Mouse (Mus musculus) thymus, postnatal 36 days (tissue): ENCODE data around the gene Gm17482.
"Not testable (repeated sequence)": the region's sequence is repeated elsewhere in the genome, so short reads cannot be mapped to it uniquely, and the experiment has no call there.

Experiments used
- DNase-seq, 2 experiments: peaks; one replicate each; pipeline ENCODE4 v3.0.0; 2022; ENCODE audit warnings: mixed read lengths in 2 of 2

Gene Gm17482

DNA sequence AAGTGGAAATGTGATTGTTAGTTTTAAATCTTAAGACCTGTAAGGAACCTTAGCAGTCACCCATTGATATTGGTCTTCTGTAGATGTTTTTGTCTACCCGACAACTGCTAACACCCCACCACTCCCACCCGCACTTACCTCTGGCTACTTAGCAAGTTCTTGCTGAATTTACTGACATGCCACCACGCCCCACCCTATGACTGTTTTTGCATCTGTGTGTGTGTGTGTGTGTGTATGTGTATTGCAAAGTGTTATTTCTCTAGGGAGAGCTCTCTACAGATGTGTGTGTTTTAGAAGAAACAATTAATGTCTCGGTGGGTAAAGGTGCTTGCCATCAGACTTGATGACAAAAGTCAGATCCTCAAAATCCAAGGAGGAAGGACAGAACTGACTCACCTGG lies at the start of gene Gm17482:
Gene Gm17482 (plus strand): TSS at position 301 of the 400 bp plus-strand sequence.
- DNase-seq = no peak

DNA sequence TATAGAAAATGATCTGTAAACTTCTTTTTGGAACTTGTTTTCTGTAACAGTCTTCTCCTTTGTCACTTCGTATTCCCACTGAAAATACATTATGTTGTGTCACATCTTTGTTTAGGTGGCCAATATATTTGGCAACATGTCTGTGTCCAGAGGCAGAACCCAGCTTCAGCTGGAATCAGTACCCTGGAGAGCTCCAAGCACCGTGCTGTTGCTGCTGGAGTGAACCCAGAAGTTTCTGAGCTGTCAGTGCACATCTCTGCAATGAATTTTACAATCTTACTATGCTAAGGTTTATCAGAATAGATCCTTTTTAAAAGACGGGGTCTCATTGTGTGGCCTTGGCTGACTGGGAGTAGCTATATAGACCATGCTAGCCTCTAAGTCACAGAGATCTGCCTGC lies 48.3 kb upstream of the Gm17482 start:
- peak in 1 of 2 experiments; percentile 3 for DNase-seq

DNA sequence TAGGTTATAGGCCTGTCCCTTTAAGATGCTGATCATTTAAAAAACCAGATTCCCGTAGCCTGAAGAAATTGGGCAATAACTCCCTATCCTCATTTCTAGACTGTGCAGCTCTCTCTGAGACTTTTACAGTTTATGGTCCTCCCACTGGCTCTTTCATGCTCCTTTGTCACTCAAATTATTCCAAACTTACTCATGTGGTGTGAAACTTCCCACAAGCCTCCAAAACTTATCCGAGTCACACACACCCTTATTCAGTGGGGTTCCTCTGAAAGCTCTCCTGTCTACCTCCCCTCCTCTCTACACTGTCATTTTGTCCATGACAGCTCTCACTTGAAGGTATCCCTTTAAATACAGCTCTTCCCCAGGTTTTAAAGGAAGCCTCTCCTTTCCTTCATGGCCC lies 46.0 kb upstream of the Gm17482 start:
- no peak for DNase-seq

DNA sequence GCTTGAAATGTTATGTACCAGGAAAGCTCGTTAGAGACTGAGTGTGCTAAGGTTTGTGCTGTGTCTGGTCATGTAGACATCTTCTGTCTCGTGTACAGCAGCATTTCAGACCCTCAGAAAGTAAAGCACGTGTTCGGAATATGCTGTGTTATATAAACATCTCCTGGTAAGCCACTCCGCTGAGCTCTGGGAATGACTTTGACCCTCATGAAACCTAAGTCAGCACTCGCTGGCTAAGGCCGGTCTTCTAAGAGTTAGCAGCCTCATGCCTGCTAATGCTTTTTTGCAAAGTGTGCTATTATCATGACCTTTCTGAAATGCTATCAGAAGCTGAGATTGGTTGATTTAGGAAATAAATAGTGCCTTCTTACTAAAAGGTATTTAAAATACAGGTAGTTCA lies 36.0 kb upstream of the Gm17482 start:
- DNase-seq = no peak

DNA sequence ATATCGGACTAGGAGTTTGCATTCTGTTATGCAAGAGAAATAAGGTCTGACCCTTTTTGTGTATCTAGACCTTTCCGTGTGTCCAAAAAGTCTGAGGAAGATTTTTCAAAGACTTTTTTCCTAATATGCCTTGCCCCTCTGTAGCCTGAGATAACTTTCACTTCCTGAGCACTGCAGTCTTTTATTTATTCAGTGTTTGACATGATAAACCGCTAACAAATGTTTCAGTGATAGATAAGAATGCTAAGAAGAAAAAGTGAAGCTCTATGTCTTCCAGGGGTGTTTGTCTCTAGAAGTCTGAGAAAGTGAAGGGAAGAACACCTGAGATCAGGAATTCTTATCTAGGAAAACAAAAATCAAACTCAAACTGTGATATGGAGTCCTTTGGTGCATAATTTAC lies 26.4 kb upstream of the Gm17482 start:
- no peak for DNase-seq

DNA sequence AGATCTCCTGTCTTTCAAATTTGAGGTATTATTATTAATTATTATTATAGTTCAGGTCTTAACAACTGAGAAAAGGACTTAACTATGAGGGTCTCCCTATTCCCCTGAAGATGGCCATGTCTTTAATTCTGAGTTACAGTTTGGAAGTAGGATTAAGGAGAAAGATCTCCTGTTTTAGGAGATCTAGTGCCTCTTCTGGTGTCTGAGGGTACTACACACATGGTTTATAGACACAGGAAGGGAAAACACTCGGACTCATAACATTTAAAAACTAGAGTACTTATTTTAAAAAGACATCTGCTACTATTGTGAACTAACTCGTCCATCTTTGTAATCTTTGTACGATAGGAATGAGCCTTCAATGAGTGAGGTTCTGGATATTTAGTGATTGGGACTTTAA lies 24.1 kb upstream of the Gm17482 start:
- no peak for DNase-seq

DNA sequence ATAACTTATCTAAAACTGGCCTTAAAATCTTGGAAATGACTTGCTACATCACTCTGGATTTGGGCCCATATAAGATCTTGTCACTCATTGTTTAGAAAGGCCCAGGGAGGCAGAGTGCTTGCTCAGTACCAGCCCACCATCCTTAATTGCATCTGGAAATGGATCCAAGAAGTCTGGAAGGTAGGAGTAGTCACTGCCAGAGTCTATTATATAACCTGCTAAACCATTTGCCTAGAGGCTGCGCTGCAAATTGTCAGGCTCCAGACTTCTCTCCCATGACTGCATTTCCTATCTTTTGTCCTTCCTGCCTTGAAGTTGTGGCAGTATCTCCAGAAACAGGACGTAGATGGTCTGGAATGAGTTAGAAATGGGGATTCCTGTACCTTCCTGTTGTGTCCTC lies 17.0 kb upstream of the Gm17482 start:
- DNase-seq = no peak

DNA sequence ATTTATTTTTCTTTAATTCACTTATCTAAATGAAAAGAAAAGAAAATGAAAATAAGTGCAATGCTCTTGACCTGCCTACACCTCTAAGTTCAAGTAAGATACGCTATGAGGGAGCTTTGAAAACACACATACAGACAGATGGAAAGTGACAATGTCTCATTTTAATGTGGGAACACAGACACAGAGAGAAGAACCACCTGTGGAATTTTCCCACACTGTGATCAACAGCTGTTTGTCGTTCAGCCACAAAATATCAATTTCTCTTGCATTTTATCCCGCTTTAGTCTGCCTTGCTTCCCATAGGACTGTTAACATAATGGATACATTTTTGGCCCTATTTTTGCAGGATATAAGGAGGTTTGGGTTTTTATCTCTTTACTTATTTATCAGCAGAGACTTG lies 16.3 kb upstream of the Gm17482 start:
- no peak for DNase-seq

DNA sequence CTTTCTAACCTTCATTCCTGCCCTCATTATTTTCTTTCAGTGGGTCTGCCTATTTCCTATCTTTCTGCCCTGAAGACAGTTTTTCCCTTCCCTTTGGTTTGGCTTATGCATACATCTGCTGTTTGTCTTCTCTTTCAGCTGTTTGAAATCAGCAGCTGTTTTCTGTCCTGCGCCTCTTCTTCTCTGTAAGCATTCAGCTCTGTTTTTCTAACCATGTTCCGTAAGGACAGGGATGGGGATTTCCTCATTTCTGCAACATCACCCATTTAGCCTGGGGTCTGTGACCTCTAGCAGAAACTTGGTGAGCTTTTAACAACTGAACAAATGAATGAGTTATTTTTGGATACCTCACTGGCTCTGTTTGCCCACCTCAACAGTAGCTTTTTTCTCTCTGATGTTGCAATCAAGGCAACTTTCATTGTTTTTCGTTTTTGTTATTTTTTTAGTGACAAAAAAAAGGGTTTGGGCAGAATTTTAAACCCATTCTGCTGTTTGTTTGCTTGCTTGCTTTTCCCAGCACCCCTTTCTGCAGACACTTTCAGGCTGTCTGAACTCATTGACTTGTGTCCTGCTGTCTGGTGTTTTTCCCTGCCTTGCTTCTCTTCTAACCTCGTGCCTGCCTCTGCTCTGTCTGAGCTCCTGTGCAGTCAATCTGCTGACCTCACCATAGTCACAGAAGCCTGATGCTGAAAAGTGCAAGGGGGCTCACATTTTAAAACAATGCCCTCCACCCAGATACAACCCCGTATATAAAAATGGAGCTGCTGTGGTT lies 14.8 kb upstream of the Gm17482 start:
- no peak for DNase-seq

DNA sequence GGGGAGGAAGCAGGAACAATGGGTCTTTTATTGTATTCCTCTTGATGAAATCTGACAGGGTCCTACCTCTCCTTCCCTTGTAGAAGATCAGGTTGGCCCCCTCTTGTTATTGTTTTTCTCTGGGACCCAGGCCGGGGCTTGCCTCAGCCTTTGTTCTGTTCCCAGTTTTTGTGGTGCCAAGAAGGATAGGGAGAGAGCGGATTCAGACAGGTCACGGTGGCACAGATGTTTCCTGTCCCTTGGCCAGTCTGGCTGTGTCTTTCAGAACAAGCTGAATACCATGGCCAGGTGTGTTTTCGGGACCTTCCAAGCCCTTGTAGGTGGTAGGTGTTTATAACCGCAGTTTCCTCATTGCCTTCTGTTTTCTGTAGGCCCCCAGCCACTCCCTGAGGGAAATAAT lies 14.0 kb upstream of the Gm17482 start:
- no peak for DNase-seq

DNA sequence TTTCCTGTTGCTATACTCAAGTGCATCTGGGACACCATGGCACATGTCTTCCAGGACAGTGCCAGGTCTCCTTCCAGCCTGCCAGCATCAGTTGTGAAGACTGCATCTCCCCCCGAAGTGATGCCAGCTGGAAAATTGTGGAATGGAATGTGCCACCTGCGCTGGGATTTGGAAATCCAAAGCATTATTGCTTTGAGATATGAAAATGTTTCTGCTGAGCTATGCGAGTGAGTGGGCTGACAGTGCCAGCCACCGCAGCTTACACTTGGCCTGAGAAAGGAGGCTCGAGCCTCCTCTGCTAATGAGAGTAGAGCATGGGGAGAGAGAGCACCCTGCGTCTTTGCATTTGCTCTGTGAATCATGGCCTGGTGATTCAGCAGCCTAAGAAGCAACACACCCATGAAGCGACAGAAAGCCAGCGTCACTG lies 5.9 kb upstream of the Gm17482 start:
- no peak for DNase-seq

DNA sequence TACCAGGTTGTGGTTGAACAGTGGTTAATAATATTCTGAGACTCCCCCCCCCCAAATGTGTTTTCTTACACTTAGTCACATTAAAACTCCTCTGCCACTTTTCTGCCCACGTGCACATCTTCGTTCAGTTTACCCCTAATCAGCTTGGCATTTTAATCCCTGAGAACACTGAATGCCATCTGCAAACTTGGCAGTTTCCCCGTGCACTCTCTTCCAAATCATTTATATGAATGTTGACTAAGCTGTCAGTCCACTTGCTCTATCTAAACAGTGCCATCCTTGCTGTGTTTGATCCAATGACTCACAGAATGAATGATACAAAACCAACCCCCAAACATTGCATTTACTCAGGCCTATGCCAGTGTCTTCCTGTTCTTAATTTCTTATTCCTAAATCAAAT lies 1.6 kb upstream of the Gm17482 start:
- DNase-seq = no peak

DNA sequence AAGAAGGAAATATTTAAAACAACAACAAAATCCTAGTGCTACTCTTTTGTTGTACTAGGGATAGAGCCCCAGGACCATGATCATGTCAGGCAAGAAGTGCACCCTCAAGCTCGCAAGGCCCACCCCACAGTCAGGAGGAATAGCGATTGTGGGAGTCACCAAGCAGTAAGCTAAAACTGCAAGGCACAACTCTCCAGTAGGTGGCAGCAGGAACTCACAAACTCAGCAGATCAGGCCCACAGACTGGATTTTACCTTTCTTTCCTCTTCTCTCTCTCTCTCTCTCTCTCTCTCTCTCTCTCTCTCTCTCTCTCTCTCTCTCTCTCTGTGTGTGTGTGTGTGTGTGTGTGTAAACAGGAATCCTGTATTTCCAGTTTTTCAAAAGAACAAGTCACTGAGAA lies 386 bp downstream of the Gm17482 start:
- peak; percentile 55 to 59 for DNase-seq

DNA sequence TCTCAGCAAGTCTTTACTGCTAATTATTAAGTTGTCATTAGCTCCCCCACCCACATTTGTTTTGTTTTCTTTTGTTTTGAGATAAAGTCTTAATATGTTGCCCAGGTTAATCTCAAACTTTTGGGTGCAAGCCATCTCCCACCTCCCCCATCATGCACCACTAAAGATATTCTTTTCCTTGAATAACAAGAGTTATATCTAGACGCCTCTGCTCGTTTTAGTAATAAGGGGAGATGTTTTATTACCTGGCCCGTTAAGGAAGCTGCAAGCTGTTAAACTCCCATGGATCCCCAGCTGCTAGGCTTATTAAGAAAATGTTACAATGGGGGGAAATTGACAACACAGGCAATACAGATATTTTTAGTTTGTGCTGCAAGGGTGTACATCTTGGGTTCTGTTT lies 3.4 kb downstream of the Gm17482 start:
- no peak for DNase-seq

DNA sequence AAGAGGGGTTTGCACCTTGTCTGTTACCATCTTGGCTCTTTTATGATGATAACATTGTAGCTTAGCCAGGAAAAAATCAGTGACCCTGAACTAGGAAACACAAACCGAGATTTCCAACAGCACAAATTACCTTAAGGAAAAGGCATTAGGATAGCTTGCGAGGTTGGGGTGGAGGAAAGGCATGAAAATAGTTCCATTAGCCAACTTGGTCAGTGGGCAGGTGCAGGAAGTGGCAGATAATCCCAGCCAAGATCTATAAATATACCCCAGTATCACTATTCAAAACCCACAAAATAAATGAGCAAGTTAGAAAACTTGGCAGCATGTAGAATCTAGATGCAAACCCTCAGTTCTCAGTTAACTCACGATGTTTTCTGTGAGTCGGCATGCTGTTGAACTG lies 4.7 kb downstream of the Gm17482 start:
- DNase-seq = no peak

DNA sequence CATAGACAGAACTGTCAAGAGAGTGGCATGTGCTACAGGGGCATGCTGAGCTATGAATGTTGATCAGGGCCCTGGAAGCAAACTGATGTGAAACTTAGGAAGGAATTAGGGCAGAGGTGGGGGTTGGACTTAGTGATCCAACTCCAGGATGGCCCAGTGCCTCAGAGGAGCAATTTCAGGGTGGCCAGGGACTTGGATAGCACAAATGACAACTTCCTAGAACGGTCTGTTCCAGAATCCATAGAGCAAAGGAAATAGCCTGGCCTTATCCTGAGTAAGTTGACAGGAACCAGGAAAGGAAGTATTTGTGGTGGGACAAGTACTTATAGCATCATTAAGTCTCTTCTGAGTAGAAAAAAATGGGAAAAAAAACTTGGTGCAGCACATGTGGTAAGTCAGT lies 5.4 kb downstream of the Gm17482 start:
- no peak for DNase-seq

DNA sequence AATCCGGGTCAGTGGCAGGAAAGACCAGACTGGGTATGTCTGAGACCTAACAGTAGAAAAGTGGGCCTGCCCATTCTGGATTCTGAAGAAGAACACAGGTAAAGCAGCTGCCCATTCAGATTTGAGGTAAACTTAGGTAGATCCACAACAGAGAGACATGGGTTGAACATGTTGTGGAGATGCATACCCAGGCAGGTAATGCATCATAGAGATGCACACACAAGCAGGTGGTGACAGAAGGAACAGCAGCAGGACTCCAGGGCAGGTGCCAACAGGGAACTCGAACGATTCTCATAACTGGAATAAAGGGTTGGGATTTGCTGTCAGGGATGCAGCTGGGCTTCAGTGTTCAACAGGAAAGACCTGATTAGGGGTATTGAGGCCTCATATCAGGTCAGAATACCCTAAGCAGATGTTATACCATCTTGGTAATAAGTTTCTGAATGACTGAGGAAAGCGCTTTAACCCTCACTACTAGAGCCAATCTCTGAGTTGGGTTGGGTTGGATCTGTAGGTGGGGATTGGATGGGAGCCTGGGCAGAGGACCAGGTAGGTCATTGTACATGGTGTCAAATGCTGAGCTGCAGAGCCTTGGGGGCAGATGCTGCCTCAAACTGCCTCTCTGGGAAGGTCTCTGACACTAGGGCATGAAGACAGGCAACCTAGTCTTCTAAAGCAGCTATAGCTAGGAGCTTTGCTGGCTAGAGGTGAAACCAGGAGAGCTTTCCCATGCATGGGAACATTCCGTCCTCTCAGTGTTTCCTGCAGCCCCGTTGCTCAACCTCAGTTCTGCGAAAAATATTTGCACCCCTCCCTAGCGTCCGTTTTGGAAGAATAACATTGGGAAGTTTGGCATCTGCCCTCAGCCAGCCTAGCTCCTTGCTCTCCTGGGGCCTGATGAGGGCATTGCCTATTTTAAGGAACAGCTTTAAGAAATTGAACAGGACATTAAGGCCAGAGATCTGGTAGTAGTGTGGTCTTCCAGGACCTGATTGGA lies 11.2 kb downstream of the Gm17482 start:
- no peak for DNase-seq

DNA sequence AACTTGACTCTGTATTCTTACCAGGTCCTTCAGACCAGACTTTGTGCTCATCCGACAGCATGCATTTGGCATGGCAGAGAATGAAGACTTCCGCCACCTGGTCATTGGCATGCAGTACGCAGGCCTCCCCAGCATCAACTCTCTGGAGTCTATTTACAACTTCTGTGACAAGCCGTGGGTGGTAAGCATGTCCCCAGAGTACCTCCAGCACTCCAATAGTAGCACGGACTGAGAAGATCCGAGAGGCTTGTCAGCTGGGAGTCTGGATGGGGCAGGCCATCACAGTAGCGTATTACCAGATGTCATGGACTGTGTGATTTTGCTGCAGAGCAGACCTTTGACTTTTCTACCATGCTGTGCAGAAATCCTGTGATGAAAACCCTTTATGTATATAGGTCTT lies 12.2 kb downstream of the Gm17482 start:
- no peak for DNase-seq

DNA sequence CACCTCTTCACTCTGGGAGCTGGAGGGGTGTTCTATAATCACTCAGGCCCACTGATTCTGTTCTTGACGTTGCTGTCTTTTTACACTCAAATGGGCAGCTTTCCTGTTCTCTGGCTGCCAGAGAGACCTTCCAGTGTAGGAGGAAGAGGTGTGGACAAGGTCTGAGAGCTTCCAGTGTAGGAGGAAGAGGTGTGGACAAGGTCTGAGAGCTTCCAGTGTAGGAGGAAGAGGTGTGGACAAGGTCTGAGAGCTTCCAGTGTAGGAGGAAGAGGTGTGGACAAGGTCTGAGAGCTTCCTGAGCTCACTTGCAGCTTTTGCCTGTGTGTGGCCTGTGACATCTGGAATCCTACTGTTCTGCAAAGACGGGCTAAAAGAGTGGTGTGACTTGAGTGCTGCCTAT lies 13.3 kb downstream of the Gm17482 start:
- DNase-seq = not testable (repeated sequence)

DNA sequence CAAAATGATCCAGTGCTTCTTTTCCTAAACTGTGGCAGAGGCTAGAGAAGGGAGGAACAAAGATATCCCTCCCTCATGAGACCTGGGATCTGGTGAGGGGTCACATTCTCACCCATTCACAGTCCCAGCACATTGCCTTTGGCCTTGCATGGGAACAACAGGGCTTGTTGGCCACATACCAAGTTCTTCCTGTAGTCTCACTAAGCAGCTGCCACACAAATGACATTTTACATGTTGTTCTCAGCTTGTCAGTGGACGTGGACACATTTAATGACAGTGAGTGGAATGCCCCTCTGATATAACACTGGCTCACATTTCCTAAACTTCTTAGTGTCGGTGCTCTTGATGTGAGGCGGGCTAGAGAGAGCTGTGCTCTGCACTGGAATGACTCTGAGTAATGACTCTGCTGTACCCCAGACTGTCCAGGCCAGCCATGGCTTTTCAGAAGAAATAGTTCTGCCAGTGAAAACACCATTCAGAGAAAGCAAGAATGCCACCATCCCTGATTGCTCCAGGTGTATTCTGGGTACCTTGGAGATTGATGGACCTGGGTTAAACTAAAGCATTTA lies 14.1 kb downstream of the Gm17482 start:
- no peak for DNase-seq

DNA sequence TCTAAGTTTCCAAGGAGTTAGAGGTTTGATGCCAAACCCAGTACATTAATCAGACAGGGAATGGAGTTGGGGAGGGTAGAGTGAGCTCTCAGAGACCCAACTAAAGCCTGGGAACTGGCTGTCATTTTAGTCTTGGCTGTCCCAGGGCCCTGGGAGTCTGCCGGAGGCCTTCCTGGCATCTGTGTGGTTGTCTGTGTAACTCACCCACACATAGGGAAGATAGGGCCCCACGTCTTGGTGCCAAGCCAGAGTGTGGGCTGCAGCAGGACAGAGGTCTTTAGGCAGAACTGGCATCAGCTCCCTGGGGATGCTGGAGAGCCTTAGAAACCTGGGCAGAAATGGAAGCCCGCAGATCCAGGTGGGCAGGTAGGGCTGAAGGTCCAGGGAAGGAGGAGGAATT lies 14.8 kb downstream of the Gm17482 start:
- no peak for DNase-seq

DNA sequence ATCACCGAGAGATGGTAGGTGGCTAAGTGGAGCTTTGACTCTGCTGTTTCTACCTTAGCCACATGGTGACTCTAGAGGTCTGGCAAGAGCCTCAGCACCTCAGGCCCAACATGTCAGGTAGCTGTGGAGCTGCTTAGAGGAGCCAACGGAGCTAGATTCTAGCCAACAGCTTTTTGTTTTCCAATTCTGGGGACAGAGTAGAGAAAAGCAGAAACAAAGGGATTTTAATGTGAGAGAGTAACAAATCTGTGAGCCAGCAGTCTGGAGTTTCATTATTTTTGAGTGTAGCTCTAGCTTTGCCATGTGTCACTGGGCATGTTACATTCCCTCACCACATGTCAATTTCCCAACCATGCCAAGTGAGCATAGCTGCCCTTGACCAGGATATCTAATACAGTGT lies 17.1 kb downstream of the Gm17482 start:
- DNase-seq = no peak

DNA sequence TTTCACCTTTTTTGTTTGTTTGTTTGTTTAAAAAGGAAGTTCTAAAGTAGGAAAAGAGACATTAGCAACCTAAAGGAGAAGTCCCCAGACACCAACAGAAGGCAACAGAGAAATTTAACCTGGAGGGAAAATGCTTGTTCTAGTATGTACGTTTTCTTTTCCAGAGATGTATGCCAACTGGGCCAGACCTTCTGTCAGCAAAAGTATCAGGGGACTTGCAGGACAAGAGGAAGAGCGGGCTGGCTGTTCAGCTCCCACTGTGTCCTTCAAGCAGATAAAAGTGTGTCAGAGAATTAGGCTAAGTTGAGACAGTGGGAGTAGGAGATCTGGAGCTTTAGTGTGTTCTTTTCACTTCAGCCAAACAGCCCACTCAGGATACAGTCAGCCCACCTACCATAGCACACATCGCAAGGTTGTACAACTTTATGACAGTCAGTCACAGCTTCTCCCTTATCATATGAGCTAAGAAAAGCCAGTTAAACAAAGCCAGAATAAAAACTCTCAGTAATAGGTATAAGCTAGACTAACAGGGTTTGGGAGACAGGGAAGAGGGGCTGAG lies 18.4 kb downstream of the Gm17482 start:
- no peak for DNase-seq
